Mouse (Mus musculus): Measurements from ENCODE around the gene Disp1. TPM values are rescaled to one million over a fixed set of nuclear protein-coding genes. Genes with fewer than 3 reads are reported as not detected.

Disp1 gene
- total RNA-seq (2014; rRNA removed) (0.83 and 1.1 TPM in 2 replicates), polyA plus RNA-seq (2012; rRNA removed) (1.9 and 3.4 TPM in 2 replicates)

- Histone ChIP-seq H3K27ac (replicated peaks; ENCODE audit: insufficient read depth, low read depth, low read length) (no peak within 1 kb of the TSS), H3K4me1 (ENCODE audit: control insufficient read depth, insufficient read depth, low read length) (peaks cover 2% of the 10 kb centered on the region), H3K79me2 (ENCODE audit: control insufficient read depth, insufficient read depth, low read length) (no peaks in the 10 kb centered on the region), H3K27me3 (ENCODE audit: control insufficient read depth, insufficient read depth, low read length) (no peaks in the 10 kb centered on the region), H3K4me3 (ENCODE audit: insufficient read depth, low read depth, low read length) (peak within 1 kb of the TSS; percentile 99), H3K36me3 (ENCODE audit: control insufficient read depth, insufficient read depth, low read length) (no peaks in the 10 kb centered on the region), H3K9ac (ENCODE audit: low read depth, low read length) (peak within 1 kb of the TSS; percentile 99)
- TF ChIP-seq CTCF (IDR thresholded peaks at IDR 0.05; ENCODE audit: low read depth, low read length) (no peak), POLR2A (IDR thresholded peaks at IDR 0.05; ENCODE audit: extremely low read depth, insufficient read depth, low read length) (no peak)
- WGBS: 5% methylated on average over 56 of the region's 56 CpGs
- peak; percentile 33 for DNase-seq (ENCODE audit: extremely low read depth, low read depth, low spot score)
These were observed at the start of gene Disp1 for GRCm38 (mm10) chr1:183220796-183221718. Gene Disp1, minus strand, starts transcription at chr1:183221522.

- Histone ChIP-seq H3K4me3 (ENCODE audit: insufficient read depth, low read depth, low read length) (no peak overlapping the region), H3K79me2 (ENCODE audit: control insufficient read depth, insufficient read depth, low read length) (no peaks in the 10 kb centered on the region), H3K27ac (replicated peaks; ENCODE audit: insufficient read depth, low read depth, low read length) (no peak overlapping the region), H3K27me3 (ENCODE audit: control insufficient read depth, insufficient read depth, low read length) (no peaks in the 10 kb centered on the region), H3K36me3 (ENCODE audit: control insufficient read depth, insufficient read depth, low read length) (no peaks in the 10 kb centered on the region), H3K9ac (ENCODE audit: low read depth, low read length) (no peak overlapping the region), H3K4me1 (ENCODE audit: control insufficient read depth, insufficient read depth, low read length) (no peaks in the 10 kb centered on the region)
- TF ChIP-seq POLR2A (IDR thresholded peaks at IDR 0.05; ENCODE audit: extremely low read depth, insufficient read depth, low read length) (no peak), CTCF (IDR thresholded peaks at IDR 0.05; ENCODE audit: low read depth, low read length) (no peak)
- no peak for DNase-seq (ENCODE audit: extremely low read depth, low read depth, low spot score)
- WGBS: 54% methylated on average over 6 of the region's 6 CpGs
These were observed 46.3 kb upstream of the Disp1 start for GRCm38 (mm10) chr1:183267666-183268065.

- no peak overlapping the region for H3K4me3 ChIP-seq (ENCODE audit: insufficient read depth, low read depth, low read length)
- no peaks in the 10 kb centered on the region for H3K36me3 ChIP-seq (ENCODE audit: control insufficient read depth, insufficient read depth, low read length)
- TF ChIP-seq POLR2A (IDR thresholded peaks at IDR 0.05; ENCODE audit: extremely low read depth, insufficient read depth, low read length): no peak
- TF ChIP-seq CTCF (IDR thresholded peaks at IDR 0.05; ENCODE audit: low read depth, low read length): no peak
- H3K79me2 ChIP-seq (ENCODE audit: control insufficient read depth, insufficient read depth, low read length): no peaks in the 10 kb centered on the region
- H3K27ac ChIP-seq (replicated peaks; ENCODE audit: insufficient read depth, low read depth, low read length): no peak overlapping the region
- H3K4me1 ChIP-seq (ENCODE audit: control insufficient read depth, insufficient read depth, low read length): no peaks in the 10 kb centered on the region
- H3K9ac ChIP-seq (ENCODE audit: low read depth, low read length): no peak overlapping the region
- DNase-seq (ENCODE audit: extremely low read depth, low read depth, low spot score): peak; percentile 14
- no peaks in the 10 kb centered on the region for H3K27me3 ChIP-seq (ENCODE audit: control insufficient read depth, insufficient read depth, low read length)
- WGBS: 69% methylated on average over 14 of the region's 14 CpGs
These were observed 44.7 kb upstream of the Disp1 start for GRCm38 (mm10) chr1:183265921-183266467.

GRCm38 (mm10) chr1:183264145-183265008 is 43.1 kb upstream of the Disp1 start:
- Histone ChIP-seq H3K9ac (ENCODE audit: low read depth, low read length) (no peak overlapping the region), H3K4me1 (ENCODE audit: control insufficient read depth, insufficient read depth, low read length) (no peaks in the 10 kb centered on the region), H3K27ac (replicated peaks; ENCODE audit: insufficient read depth, low read depth, low read length) (no peak overlapping the region), H3K36me3 (ENCODE audit: control insufficient read depth, insufficient read depth, low read length) (no peaks in the 10 kb centered on the region), H3K4me3 (ENCODE audit: insufficient read depth, low read depth, low read length) (no peak overlapping the region), H3K27me3 (ENCODE audit: control insufficient read depth, insufficient read depth, low read length) (no peaks in the 10 kb centered on the region), H3K79me2 (ENCODE audit: control insufficient read depth, insufficient read depth, low read length) (no peaks in the 10 kb centered on the region)
- TF ChIP-seq POLR2A (IDR thresholded peaks at IDR 0.05; ENCODE audit: extremely low read depth, insufficient read depth, low read length) (no peak), CTCF (IDR thresholded peaks at IDR 0.05; ENCODE audit: low read depth, low read length) (no peak)
- 53% methylated on average over 13 of the region's 13 CpGs for WGBS
- DNase-seq (ENCODE audit: extremely low read depth, low read depth, low spot score): peak; percentile 12

- Histone ChIP-seq H3K27me3 (ENCODE audit: control insufficient read depth, insufficient read depth, low read length) (no peaks in the 10 kb centered on the region; the same call in 1 of the 2 replicates), H3K4me3 (ENCODE audit: insufficient read depth, low read depth, low read length) (no peak overlapping the region), H3K27ac (replicated peaks; ENCODE audit: insufficient read depth, low read depth, low read length) (no peak overlapping the region), H3K79me2 (ENCODE audit: control insufficient read depth, insufficient read depth, low read length) (no peaks in the 10 kb centered on the region), H3K9ac (ENCODE audit: low read depth, low read length) (no peak overlapping the region), H3K4me1 (ENCODE audit: control insufficient read depth, insufficient read depth, low read length) (no peaks in the 10 kb centered on the region), H3K36me3 (ENCODE audit: control insufficient read depth, insufficient read depth, low read length) (no peaks in the 10 kb centered on the region)
- TF ChIP-seq POLR2A (IDR thresholded peaks at IDR 0.05; ENCODE audit: extremely low read depth, insufficient read depth, low read length) (no peak), CTCF (IDR thresholded peaks at IDR 0.05; ENCODE audit: low read depth, low read length) (no peak)
- WGBS: 74% methylated on average over 10 of the region's 10 CpGs
- DNase-seq (ENCODE audit: extremely low read depth, low read depth, low spot score): no peak
These were observed 31.3 kb upstream of the Disp1 start for GRCm38 (mm10) chr1:183252574-183252973.
